Mouse (Mus musculus): ENCODE measurements around the gene Cd83.

DNA sequence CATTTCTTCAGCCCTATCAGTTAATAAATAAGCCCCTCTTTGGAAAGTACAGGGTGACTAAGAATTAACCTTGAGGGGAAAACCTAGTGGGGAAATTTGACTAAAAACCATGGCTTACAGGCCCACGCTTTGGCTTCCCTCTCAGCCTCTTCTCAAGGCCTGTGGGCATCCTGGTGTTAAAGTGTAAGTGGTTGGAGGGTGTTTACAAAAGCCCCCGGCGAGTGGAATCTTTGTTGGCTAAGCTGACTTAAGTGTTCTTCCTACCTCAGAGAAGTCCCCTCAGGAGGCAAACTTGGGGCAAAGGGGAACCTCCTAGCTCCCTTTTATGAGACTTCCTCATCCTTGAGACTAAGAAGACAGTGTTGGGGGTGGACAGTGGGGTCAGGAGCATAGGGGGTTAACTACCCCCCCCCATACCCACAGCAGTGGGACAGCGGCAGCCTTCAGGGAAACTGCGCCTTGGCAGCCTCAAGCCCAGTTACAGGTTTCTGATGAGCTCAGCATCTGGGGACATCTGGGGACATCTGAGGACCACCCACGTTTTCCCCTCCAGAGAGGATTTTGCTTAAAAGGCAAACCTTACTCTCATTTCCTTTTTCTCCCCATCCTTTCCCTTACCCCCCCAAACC lies 6.4 kb upstream of the Cd83 start:
- TF ChIP-seq POLR2A (IDR thresholded peaks at IDR 0.05; ENCODE audit: insufficient read depth, low read depth, low read length) (no peak), EP300 (IDR thresholded peaks at IDR 0.05; ENCODE audit: insufficient read depth, low read depth, low read length) (no peak)
